Mouse (Mus musculus): ENCODE measurements around the gene H3f3b.

GRCm38 (mm10) chr11:116010948-116011347, 16.8 kb downstream of the H3f3b start:
- TF ChIP-seq CTCF (IDR thresholded peaks at IDR 0.05; ENCODE audit: control insufficient read depth, insufficient read depth, low read length) (no peak), POLR2A (IDR thresholded peaks at IDR 0.05; ENCODE audit: borderline replicate concordance, control insufficient read depth, low read depth, low read length) (no peak)

Measured in bone marrow, adult 2 months (tissue).